Mouse (Mus musculus) testis, adult 2 months (tissue): ENCODE measurements around the gene Syn2. TPM values are rescaled to one million over a fixed set of nuclear protein-coding genes. Genes with fewer than 3 reads are reported as not detected.
"Not testable (repeated sequence)": the region's sequence is repeated elsewhere in the genome, so short reads cannot be mapped to it uniquely, and the experiment has no call there.

ENCODE experiments used
- H3K27ac ChIP-seq: fragments of 200-500 bp; 2 replicates; pipeline ENCODE4 v1.5.1; 2012; ENCODE audit warnings: low read depth, low read length; ENCODE audit not compliant: control insufficient read depth, insufficient read depth
- H3K27me3 ChIP-seq: fragments of 200-500 bp; 2 replicates; pipeline ENCODE4 v1.6.1; 2012; ENCODE audit warnings: mild to moderate bottlenecking, low read length, moderate library complexity; ENCODE audit not compliant: control insufficient read depth, insufficient read depth
- H3K36me3 ChIP-seq: fragments of 200-500 bp; 2 replicates; pipeline ENCODE4 v1.6.1; 2012; ENCODE audit warnings: mild to moderate bottlenecking, low read length; ENCODE audit not compliant: control insufficient read depth, insufficient read depth
- H3K4me1 ChIP-seq: fragments of 200-500 bp; 2 replicates; pipeline ENCODE4 v1.6.1; 2012; ENCODE audit warnings: low read length; ENCODE audit not compliant: control insufficient read depth, insufficient read depth
- H3K4me3 ChIP-seq: fragments of 200-500 bp; 2 replicates; pipeline ENCODE4 v1.5.1; 2012; ENCODE audit warnings: low read depth, mild to moderate bottlenecking, low read length, moderate library complexity, mixed read lengths; ENCODE audit not compliant: control insufficient read depth
- CTCF ChIP-seq: fragments of 200-500 bp; IDR thresholded peaks from 2 replicates; pipeline ENCODE4 v1.5.1; 2012; ENCODE audit warnings: low read depth, mild to moderate bottlenecking, inconsistent platforms, low read length, moderate library complexity; ENCODE audit not compliant: control insufficient read depth, insufficient read depth, insufficient replicate concordance
- POLR2A ChIP-seq: fragments of 200-500 bp; IDR thresholded peaks from 2 replicates; pipeline ENCODE4 v1.6.1; 2012; ENCODE audit warnings: low read depth, mild to moderate bottlenecking, inconsistent platforms, low read length, moderate library complexity; ENCODE audit not compliant: control insufficient read depth
- polyA plus RNA-seq: library from polyadenylated mRNA; depleted of rRNA; stranded (reverse); fragments of >200 nt; gene quantifications from 2 replicates; pipeline ENCODE4 v1.2.3, GENCODE M21; 2012

The Syn2 gene
- polyA plus RNA-seq, 1 experiment: 9.2 TPM

DNA sequence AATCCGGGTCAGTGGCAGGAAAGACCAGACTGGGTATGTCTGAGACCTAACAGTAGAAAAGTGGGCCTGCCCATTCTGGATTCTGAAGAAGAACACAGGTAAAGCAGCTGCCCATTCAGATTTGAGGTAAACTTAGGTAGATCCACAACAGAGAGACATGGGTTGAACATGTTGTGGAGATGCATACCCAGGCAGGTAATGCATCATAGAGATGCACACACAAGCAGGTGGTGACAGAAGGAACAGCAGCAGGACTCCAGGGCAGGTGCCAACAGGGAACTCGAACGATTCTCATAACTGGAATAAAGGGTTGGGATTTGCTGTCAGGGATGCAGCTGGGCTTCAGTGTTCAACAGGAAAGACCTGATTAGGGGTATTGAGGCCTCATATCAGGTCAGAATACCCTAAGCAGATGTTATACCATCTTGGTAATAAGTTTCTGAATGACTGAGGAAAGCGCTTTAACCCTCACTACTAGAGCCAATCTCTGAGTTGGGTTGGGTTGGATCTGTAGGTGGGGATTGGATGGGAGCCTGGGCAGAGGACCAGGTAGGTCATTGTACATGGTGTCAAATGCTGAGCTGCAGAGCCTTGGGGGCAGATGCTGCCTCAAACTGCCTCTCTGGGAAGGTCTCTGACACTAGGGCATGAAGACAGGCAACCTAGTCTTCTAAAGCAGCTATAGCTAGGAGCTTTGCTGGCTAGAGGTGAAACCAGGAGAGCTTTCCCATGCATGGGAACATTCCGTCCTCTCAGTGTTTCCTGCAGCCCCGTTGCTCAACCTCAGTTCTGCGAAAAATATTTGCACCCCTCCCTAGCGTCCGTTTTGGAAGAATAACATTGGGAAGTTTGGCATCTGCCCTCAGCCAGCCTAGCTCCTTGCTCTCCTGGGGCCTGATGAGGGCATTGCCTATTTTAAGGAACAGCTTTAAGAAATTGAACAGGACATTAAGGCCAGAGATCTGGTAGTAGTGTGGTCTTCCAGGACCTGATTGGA is 103.6 kb downstream of the Syn2 start:
- Histone ChIP-seq H3K36me3 (no peaks in the 10 kb centered on the region), H3K27ac (no peak overlapping the region), H3K27me3 (no peaks in the 10 kb centered on the region), H3K4me3 (no peak overlapping the region), H3K4me1 (no peaks in the 10 kb centered on the region)
- TF ChIP-seq CTCF (no peak), POLR2A (no peak)

DNA sequence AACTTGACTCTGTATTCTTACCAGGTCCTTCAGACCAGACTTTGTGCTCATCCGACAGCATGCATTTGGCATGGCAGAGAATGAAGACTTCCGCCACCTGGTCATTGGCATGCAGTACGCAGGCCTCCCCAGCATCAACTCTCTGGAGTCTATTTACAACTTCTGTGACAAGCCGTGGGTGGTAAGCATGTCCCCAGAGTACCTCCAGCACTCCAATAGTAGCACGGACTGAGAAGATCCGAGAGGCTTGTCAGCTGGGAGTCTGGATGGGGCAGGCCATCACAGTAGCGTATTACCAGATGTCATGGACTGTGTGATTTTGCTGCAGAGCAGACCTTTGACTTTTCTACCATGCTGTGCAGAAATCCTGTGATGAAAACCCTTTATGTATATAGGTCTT is 104.6 kb downstream of the Syn2 start:
- Histone ChIP-seq H3K4me3 (no peak overlapping the region), H3K27ac (no peak overlapping the region), H3K4me1 (no peaks in the 10 kb centered on the region), H3K27me3 (no peaks in the 10 kb centered on the region), H3K36me3 (no peaks in the 10 kb centered on the region)
- TF ChIP-seq POLR2A: no peak
- TF ChIP-seq CTCF: no peak

DNA sequence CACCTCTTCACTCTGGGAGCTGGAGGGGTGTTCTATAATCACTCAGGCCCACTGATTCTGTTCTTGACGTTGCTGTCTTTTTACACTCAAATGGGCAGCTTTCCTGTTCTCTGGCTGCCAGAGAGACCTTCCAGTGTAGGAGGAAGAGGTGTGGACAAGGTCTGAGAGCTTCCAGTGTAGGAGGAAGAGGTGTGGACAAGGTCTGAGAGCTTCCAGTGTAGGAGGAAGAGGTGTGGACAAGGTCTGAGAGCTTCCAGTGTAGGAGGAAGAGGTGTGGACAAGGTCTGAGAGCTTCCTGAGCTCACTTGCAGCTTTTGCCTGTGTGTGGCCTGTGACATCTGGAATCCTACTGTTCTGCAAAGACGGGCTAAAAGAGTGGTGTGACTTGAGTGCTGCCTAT is 105.7 kb downstream of the Syn2 start:
- H3K36me3 ChIP-seq, H3K27me3 ChIP-seq, H3K4me3 ChIP-seq, H3K4me1 ChIP-seq, H3K27ac ChIP-seq: not testable (repeated sequence)

DNA sequence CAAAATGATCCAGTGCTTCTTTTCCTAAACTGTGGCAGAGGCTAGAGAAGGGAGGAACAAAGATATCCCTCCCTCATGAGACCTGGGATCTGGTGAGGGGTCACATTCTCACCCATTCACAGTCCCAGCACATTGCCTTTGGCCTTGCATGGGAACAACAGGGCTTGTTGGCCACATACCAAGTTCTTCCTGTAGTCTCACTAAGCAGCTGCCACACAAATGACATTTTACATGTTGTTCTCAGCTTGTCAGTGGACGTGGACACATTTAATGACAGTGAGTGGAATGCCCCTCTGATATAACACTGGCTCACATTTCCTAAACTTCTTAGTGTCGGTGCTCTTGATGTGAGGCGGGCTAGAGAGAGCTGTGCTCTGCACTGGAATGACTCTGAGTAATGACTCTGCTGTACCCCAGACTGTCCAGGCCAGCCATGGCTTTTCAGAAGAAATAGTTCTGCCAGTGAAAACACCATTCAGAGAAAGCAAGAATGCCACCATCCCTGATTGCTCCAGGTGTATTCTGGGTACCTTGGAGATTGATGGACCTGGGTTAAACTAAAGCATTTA is 106.5 kb downstream of the Syn2 start:
- H3K27ac ChIP-seq: no peak overlapping the region
- TF ChIP-seq POLR2A: no peak
- H3K4me1 ChIP-seq: no peaks in the 10 kb centered on the region
- no peaks in the 10 kb centered on the region for H3K27me3 ChIP-seq
- H3K4me3 ChIP-seq: no peak overlapping the region
- H3K36me3 ChIP-seq: no peaks in the 10 kb centered on the region

DNA sequence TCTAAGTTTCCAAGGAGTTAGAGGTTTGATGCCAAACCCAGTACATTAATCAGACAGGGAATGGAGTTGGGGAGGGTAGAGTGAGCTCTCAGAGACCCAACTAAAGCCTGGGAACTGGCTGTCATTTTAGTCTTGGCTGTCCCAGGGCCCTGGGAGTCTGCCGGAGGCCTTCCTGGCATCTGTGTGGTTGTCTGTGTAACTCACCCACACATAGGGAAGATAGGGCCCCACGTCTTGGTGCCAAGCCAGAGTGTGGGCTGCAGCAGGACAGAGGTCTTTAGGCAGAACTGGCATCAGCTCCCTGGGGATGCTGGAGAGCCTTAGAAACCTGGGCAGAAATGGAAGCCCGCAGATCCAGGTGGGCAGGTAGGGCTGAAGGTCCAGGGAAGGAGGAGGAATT is 107.2 kb downstream of the Syn2 start:
- no peaks in the 10 kb centered on the region for H3K27me3 ChIP-seq
- H3K4me3 ChIP-seq: no peak overlapping the region
- no peaks in the 10 kb centered on the region for H3K4me1 ChIP-seq
- no peaks in the 10 kb centered on the region for H3K36me3 ChIP-seq
- no peak overlapping the region for H3K27ac ChIP-seq
- TF ChIP-seq CTCF (no peak), POLR2A (no peak)

DNA sequence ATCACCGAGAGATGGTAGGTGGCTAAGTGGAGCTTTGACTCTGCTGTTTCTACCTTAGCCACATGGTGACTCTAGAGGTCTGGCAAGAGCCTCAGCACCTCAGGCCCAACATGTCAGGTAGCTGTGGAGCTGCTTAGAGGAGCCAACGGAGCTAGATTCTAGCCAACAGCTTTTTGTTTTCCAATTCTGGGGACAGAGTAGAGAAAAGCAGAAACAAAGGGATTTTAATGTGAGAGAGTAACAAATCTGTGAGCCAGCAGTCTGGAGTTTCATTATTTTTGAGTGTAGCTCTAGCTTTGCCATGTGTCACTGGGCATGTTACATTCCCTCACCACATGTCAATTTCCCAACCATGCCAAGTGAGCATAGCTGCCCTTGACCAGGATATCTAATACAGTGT is 109.5 kb downstream of the Syn2 start:
- Histone ChIP-seq H3K4me3 (no peak overlapping the region), H3K4me1 (no peaks in the 10 kb centered on the region), H3K27ac (no peak overlapping the region), H3K27me3 (no peaks in the 10 kb centered on the region), H3K36me3 (no peaks in the 10 kb centered on the region)
- TF ChIP-seq POLR2A (no peak), CTCF (no peak)

DNA sequence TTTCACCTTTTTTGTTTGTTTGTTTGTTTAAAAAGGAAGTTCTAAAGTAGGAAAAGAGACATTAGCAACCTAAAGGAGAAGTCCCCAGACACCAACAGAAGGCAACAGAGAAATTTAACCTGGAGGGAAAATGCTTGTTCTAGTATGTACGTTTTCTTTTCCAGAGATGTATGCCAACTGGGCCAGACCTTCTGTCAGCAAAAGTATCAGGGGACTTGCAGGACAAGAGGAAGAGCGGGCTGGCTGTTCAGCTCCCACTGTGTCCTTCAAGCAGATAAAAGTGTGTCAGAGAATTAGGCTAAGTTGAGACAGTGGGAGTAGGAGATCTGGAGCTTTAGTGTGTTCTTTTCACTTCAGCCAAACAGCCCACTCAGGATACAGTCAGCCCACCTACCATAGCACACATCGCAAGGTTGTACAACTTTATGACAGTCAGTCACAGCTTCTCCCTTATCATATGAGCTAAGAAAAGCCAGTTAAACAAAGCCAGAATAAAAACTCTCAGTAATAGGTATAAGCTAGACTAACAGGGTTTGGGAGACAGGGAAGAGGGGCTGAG is 110.9 kb downstream of the Syn2 start:
- TF ChIP-seq CTCF: no peak
- no peak for TF ChIP-seq POLR2A
- no peaks in the 10 kb centered on the region for H3K4me1 ChIP-seq
- H3K36me3 ChIP-seq: no peaks in the 10 kb centered on the region
- H3K27ac ChIP-seq: no peak overlapping the region
- H3K4me3 ChIP-seq: no peak overlapping the region
- H3K27me3 ChIP-seq: no peaks in the 10 kb centered on the region
